Mouse (Mus musculus): ENCODE results near the gene Slc25a35.

- TF ChIP-seq ZNF384 (IDR thresholded peaks at IDR 0.05; ENCODE audit: low read depth, low read length) = no peak
- TF ChIP-seq ZC3H11A (IDR thresholded peaks at IDR 0.05; ENCODE audit: borderline replicate concordance, low read depth, low read length) = no peak
Measured at GRCm38 (mm10) chr11:69012071-69012601, 44.2 kb downstream of the Slc25a35 start.
